Mouse (Mus musculus) thymus, adult 2 months (tissue): ENCODE measurements at regions not wholly inside any gene's neighbourhood (a gene's known extent, or its start where the extent isn't known, plus 50 kb on each side); places are given as distances from the start of the nearest gene placed in this dataset.
A peak's percentile ranks its signal among the peaks of the same experiment; 100 is the strongest.
"Not testable (repeated sequence)": the region's sequence is repeated elsewhere in the genome, so short reads cannot be mapped to it uniquely, and the experiment has no call there.

Experiments
- DNase-seq: peaks from one replicate; pipeline ENCODE4 v3.0.0; 2021
- H3K27ac ChIP-seq: fragments of 200-500 bp; 2 replicates; pipeline ENCODE4 v1.5.1; 2012; ENCODE audit warnings: low read length, control low read depth; ENCODE audit not compliant: control insufficient read depth, insufficient read depth
- H3K27me3 ChIP-seq: fragments of 200-500 bp; 2 replicates; pipeline ENCODE4 v1.6.1; 2012; ENCODE audit warnings: mild to moderate bottlenecking, low read length, moderate library complexity, mixed read lengths; ENCODE audit not compliant: control insufficient read depth, insufficient read depth
- H3K36me3 ChIP-seq: fragments of 200-500 bp; 2 replicates; pipeline ENCODE4 v1.6.1; 2012; ENCODE audit warnings: mild to moderate bottlenecking, low read length, moderate library complexity; ENCODE audit not compliant: control insufficient read depth, insufficient read depth
- H3K4me1 ChIP-seq: fragments of 200-500 bp; replicated peaks from 2 replicates; pipeline ENCODE4 v1.6.1; 2012; ENCODE audit warnings: low read length; ENCODE audit not compliant: control insufficient read depth, insufficient read depth
- H3K4me3 ChIP-seq: fragments of 200-500 bp; 2 replicates; pipeline ENCODE4 v1.5.1; 2012; ENCODE audit warnings: mild to moderate bottlenecking, low read length, control low read depth, moderate library complexity; ENCODE audit not compliant: control insufficient read depth, insufficient read depth
- CTCF ChIP-seq: fragments of 200-500 bp; IDR thresholded peaks from 2 replicates; pipeline ENCODE4 v1.5.1; 2012; ENCODE audit warnings: mild to moderate bottlenecking, control low read depth, low read length, moderate library complexity, borderline replicate concordance; ENCODE audit not compliant: control insufficient read depth, poor library complexity, insufficient read depth; ENCODE audit errors: extremely low read depth
- POLR2A ChIP-seq: fragments of 200-500 bp; IDR thresholded peaks from 2 replicates; pipeline ENCODE4 v1.6.1; 2012; ENCODE audit warnings: mild to moderate bottlenecking, low read length, control low read depth, moderate library complexity; ENCODE audit not compliant: control insufficient read depth, poor library complexity, insufficient read depth; ENCODE audit errors: extremely low read depth
- WGBS: fragments of 180-500 bp; shearing (Covaris S2); methylation state at CpG from one replicate; pipeline ENCODE4 v1.1.7; 2018; 5-methylcytosine and 5-hydroxymethylcytosine counted together

GRCm38 (mm10) chr2:71597956-71598355 is 51.4 kb upstream of the Dlx2 start:
- H3K4me3 ChIP-seq: no peak overlapping the region
- DNase-seq: no peak
- no peaks in the 10 kb centered on the region for H3K27me3 ChIP-seq
- no peak for TF ChIP-seq CTCF
- no peak for TF ChIP-seq POLR2A
- 89% methylated on average over 5 of the region's 5 CpGs for WGBS
- H3K27ac ChIP-seq: no peak overlapping the region
- H3K4me1 ChIP-seq: 0 out of 2 replicates have a peak, but pooled peaks cover 3% of the 10 kb centered on the region
- H3K36me3 ChIP-seq: no peaks in the 10 kb centered on the region

- DNase-seq: no peak
- H3K4me3 ChIP-seq: no peak overlapping the region
Observed at GRCm38 (mm10) chr2:71598368-71598767, 51.8 kb upstream of the Dlx2 start.

GRCm38 (mm10) chr2:71598778-71599177 is 52.2 kb upstream of the Dlx2 start:
- DNase-seq: peak; percentile 92
- TF ChIP-seq POLR2A: no peak
- TF ChIP-seq CTCF: no peak
- Histone ChIP-seq H3K4me3 (no peak overlapping the region), H3K36me3 (no peaks in the 10 kb centered on the region), H3K27me3 (no peaks in the 10 kb centered on the region), H3K27ac (no peak overlapping the region), H3K4me1 (0 out of 2 replicates have a peak, but pooled peaks cover 3% of the 10 kb centered on the region)
- 8% methylated on average over 5 of the region's 5 CpGs for WGBS

More at GRCm38 (mm10) chr2:71598368-71598767, 51.8 kb upstream of the Dlx2 start:
- Histone ChIP-seq H3K27ac (no peak overlapping the region), H3K4me1 (0 out of 2 replicates have a peak, but pooled peaks cover 3% of the 10 kb centered on the region), H3K36me3 (no peaks in the 10 kb centered on the region), H3K27me3 (no peaks in the 10 kb centered on the region)
- 16% methylated on average over 10 of the region's 10 CpGs for WGBS
- TF ChIP-seq POLR2A (no peak), CTCF (no peak)

GRCm38 (mm10) chr2:71600213-71600612 is 53.7 kb upstream of the Dlx2 start:
- no peak for DNase-seq
- H3K4me1 ChIP-seq: 0 out of 2 replicates have a peak, but pooled peaks cover 3% of the 10 kb centered on the region
- no peaks in the 10 kb centered on the region for H3K36me3 ChIP-seq
- no peak overlapping the region for H3K4me3 ChIP-seq
- no peak overlapping the region for H3K27ac ChIP-seq
- 90% methylated on average over 7 of the region's 7 CpGs for WGBS
- H3K27me3 ChIP-seq: no peaks in the 10 kb centered on the region
- TF ChIP-seq POLR2A: no peak
- TF ChIP-seq CTCF: no peak

- H3K27ac ChIP-seq: no peak overlapping the region
- DNase-seq: no peak
- H3K36me3 ChIP-seq: no peaks in the 10 kb centered on the region
- no peak overlapping the region for H3K4me3 ChIP-seq
- TF ChIP-seq CTCF: no peak
- no peak for TF ChIP-seq POLR2A
- no peaks in the 10 kb centered on the region for H3K27me3 ChIP-seq
- 0 out of 2 replicates have a peak, but pooled peaks cover 3% of the 10 kb centered on the region for H3K4me1 ChIP-seq
- 88% methylated on average over 1 of the region's 1 CpGs for WGBS
Observed at GRCm38 (mm10) chr2:71600999-71601398, 54.4 kb upstream of the Dlx2 start.

- not testable (repeated sequence) for DNase-seq, H3K27me3 ChIP-seq, H3K27ac ChIP-seq, H3K36me3 ChIP-seq, H3K4me3 ChIP-seq, H3K4me1 ChIP-seq
- 98% methylated on average over 8 of the region's 8 CpGs for WGBS
Observed at GRCm38 (mm10) chr2:71603796-71604195, 57.2 kb upstream of the Dlx2 start.

- Histone ChIP-seq H3K27me3 (no peaks in the 10 kb centered on the region), H3K4me3 (no peak overlapping the region), H3K4me1 (no peaks in the 10 kb centered on the region), H3K27ac (no peak overlapping the region), H3K36me3 (no peaks in the 10 kb centered on the region)
- 94% methylated on average over 1 of the region's 1 CpGs for WGBS
- no peak for DNase-seq
- no peak for TF ChIP-seq POLR2A
- TF ChIP-seq CTCF: no peak
Observed at GRCm38 (mm10) chr2:71605606-71606005, 59.1 kb upstream of the Dlx2 start.
